Mouse (Mus musculus) neural tube, embryonic 12.5 days (tissue): ENCODE data around the gene Mycbp2. TPM values are rescaled to one million over a fixed set of nuclear protein-coding genes. Genes with fewer than 3 reads are reported as not detected.

Experiments used
- polyA plus RNA-seq: library from polyadenylated mRNA; unstranded; fragments of >200 nt; fragmentation: Nextera tagmentation; extraction: Ambion mirVana; gene quantifications from 2 replicates; pipeline ENCODE4 v1.2.1, GENCODE M21; 2016

The Mycbp2 gene
- polyA plus RNA-seq, 1 experiment from 2014 or later, result 40.8 TPM

Other genes starting within 250 kb of the Mycbp2 start
- 29.0 and 29.8 TPM in 2 replicates for gene Fbxl3, start 247.2 kb downstream of the Mycbp2 start, polyA plus RNA-seq
- gene Scel, start 166.5 kb upstream of the Mycbp2 start, polyA plus RNA-seq, result 0.15 TPM in 2 replicates